Mouse (Mus musculus) neutrophil, adult 5-6 weeks (primary cell): Measurements from ENCODE around the gene Best1. TPM values are rescaled to one million over a fixed set of nuclear protein-coding genes. Genes with fewer than 3 reads are reported as not detected.
A peak's percentile ranks its signal among the peaks of the same experiment; 100 is the strongest.

Experiments
- ATAC-seq: fragments of 151-379, 151-347 bp; 2 replicates; pipeline ENCODE4 v1.8.0; 2017; ENCODE audit warnings: mild to moderate bottlenecking, moderate TSS enrichment; ENCODE audit not compliant: insufficient number of reproducible peaks, poor library complexity, low FRiP score, severe bottlenecking; ENCODE audit errors: extremely low read depth
- total RNA-seq: library from RNA; stranded (forward); fragments of 200-1000 nt; gene quantifications from 2 replicates; pipeline ENCODE4 v1.2.3, GENCODE M21; 2017

Best1 gene
- 0.23 TPM in 1 of 2 replicates, not detected in the other for total RNA-seq

DNA sequence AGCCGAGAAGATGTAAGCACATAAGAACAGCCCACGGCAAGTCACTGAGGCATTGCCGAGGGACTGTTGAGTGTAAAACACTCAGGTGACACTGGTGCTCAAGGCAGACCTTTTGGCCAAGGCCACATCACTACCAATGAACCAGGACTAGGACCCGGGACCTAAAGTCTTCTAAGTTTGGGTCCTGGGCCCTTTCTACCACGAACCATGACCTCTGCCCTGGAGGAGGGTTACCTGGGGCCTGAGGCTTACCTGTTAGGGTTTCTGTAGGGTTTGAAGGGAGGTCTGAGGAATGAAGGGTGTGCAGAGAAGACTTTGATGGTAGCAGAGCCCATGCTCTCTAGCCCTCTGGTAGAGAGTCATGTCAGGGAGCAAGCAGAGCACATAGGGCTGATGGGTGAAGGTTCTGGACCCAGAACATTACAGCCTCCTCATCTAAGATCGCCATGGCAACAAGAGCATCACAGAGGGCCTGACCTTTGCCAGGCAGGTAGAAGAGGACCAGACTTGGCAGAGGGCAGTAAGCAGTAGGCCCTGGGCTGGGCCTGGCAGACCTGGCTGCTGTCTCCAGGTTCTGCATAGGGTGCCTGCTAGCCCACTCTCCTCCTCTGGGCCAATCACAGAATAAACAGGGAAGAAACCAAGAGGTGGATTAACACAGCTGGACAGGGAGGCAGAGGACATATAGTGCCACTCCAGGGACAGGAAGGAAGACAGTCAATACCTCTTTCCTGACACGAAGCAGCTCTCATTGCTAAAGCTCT is at the start of gene Best1, which contains the start of gene Rab3il1:
Gene Best1, minus strand, starts transcription at position 428 of the 764 bp plus-strand sequence.
Gene Rab3il1, plus strand, starts transcription at position 464 of the 764 bp plus-strand sequence.
- ATAC-seq: no peak

DNA sequence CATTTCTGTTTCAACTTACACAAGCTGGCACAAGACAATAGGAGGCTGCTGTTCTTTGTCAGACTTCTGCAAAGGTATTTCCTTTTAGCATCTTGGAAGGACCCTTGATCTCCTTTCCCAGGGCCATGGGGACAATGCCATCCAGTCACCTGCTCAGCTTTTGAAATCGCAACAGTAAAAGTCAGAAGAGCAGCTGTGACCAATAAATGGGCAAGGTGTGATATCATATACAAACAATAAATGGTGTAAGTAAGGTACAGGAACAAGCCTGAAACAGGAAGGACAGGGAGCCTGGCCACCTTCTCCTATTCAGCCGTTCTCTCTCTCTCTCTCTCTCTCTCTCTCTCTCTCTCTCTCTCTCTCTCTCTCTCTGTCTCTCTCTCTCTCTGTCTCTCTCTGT is 49.0 kb upstream of the Best1 start:
- ATAC-seq: no peak

DNA sequence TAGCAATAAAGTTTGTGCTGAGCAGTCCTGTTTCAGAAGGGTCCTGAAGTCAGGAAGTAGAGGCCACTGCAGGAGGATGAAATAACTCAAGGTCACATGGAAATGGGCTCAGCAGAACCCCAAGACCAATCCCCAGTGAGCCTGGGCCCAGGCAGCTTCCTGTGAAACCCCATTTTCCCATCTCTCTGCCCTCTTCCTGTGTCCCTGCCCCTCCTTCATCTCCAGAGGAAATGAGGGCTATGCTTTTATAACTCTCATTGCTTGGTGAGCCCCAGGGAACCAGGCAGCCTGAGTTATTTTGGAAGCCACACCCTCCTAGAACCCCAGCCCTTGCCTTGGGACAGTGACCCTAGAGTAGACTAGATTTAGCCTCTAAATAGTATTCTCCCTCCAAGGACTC is 48.1 kb upstream of the Best1 start:
- no peak for ATAC-seq

DNA sequence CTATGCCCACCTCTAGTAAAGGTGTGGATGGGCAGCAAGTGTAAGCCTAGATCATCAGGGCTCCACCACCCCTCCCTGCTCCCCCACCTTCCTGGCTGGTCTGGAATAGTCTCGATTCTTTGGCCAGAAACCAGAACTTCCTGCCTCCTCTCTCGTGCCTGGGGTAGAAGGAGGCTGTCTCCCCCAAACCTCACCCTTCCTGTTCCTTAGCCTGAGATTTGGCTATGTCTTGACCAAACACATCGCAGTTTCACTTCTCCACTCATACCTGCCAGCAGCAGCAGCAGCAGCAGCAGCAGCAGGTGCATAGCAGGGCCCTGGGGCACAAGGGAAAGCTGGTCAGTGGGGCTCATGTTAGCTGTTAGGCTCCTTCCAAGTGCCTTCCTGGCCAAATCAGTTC is 45.5 kb upstream of the Best1 start:
- peak; percentile 75 for ATAC-seq

DNA sequence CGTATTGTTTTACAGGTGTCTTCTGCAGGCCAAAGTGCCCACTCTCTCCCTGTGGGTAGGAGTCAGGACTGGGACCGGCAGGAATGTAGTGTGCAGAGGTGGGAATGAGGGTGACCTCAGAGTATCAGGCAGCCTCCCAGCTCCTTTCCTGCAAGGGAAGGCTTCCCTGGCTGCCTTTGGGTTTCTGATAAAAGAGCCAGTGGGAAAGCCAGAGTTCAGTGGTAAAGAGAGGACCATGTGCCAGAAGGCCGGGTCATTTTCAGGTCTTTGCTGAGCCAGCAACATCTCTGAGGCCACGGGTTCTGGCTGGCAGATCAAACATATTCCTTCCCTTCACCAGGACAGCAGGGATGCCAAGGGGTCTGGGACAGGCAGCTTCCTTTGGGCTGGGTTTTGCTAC is 44.9 kb upstream of the Best1 start:
- ATAC-seq: no peak

DNA sequence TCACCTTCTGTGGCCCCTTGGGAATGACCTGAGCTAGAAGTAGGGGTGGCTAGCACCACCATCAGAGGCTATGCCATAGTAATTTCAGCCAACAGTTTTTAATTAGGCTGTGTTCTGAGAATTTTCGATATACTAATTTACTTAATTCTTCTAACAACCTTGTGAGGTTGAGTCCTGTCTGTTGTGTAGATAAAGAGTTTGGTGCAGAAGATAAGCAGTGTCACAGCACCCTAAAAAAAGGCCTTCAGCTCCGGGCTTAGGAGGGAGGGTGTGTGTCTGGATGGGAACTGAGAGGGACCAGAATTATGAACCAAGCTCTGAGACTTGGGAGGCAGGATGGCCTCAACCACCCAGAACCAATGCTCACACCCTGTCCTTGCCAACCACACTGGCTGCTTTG is 44.3 kb upstream of the Best1 start:
- ATAC-seq: no peak

DNA sequence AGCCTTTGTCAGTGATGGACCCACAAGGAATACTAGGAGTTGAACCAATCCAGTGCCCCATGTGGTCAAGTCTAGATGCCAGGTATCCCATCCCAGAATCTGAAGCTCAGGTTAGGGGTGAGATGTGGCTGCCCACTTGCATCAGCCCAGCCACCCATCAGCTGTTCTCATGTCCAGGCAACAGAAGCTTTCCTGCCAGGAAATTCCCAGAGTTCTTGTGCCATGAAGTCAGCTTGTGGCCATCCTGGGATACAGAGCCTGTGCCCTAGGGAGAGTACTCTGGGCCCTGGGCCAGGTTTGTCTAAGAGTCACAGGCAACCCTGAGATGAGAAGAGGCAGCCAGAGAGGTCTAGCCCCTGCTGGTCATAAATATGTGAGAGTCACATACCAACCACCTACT is 42.2 kb upstream of the Best1 start:
- no peak for ATAC-seq

DNA sequence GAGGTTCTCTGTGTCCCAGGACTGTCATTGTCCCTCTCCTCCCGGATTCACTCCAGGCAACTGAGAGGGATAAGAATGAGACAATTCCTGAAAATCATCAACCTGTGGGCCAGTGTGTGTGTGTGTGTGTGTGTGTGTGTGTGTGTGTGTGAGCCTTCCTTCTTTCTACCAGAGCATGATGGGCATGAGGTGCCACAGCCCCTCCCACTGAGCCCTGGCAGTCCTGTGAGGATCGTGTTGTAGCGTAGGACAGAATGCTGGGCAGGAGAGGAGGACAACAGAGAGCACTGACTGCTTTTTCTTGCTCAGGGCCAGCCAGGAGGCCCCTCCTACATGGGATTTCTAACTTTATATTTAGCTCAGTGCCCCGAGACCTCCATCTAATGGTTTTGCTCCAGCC is 41.4 kb upstream of the Best1 start:
- no peak for ATAC-seq

DNA sequence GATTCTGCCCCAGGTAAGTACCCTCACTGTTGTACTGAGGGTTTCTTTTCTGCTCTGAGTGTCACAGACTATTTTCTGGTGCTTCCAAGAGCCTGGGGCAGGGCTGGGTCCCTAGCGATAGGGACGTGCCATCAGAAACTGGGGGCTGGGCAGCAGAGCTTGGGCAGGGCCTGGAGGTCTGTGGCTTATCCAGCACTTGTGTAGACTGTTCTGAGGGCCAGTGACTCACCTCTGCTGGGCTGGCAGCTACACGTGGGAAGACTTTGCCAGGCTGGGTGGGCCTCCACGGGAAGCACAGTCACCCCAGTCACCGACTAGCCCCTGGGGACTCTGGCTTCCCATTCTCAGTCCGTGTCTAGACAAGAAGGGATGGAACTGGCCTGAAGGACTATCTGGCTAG is 40.8 kb upstream of the Best1 start:
- ATAC-seq: no peak

DNA sequence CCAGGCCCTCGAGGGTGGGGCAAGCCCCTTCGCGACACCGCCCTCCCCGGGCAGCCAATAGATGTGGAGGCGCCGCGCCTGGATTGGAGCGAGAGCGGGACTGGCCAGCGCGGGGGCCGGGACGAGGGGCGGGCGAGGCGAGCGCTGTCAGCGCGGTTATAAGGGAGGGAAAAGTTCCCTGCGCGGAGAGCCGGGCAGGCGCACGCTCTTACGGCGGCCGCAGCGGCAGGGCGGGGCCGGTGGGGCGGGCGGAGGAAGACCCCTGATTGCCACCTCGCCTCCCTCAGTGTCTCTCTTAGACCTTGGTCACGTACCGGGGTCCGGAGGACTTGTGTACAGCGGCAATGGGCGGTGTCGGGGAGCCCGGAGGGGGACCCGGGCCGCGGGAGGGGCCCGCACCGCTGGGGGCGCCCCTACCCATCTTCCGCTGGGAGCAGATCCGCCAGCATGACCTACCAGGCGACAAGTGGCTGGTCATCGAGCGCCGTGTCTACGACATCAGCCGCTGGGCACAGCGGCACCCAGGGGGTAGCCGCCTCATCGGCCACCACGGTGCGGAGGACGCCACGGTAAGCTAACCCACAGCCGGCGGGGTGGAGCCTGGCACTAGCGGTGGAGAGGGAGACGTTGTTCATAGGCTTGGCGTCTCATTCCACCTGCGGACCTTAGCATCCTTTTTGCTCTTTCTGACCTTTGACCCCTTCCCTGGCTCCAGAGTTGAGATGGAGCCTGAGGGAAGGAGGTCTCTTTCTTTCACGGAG is 40.1 kb upstream of the Best1 start, which contains the start of gene Fads3:
Gene Fads3, plus strand, starts transcription at position 182 of the 761 bp plus-strand sequence.
- peak; percentile 13; the same call in 1 of the 2 replicates for ATAC-seq

DNA sequence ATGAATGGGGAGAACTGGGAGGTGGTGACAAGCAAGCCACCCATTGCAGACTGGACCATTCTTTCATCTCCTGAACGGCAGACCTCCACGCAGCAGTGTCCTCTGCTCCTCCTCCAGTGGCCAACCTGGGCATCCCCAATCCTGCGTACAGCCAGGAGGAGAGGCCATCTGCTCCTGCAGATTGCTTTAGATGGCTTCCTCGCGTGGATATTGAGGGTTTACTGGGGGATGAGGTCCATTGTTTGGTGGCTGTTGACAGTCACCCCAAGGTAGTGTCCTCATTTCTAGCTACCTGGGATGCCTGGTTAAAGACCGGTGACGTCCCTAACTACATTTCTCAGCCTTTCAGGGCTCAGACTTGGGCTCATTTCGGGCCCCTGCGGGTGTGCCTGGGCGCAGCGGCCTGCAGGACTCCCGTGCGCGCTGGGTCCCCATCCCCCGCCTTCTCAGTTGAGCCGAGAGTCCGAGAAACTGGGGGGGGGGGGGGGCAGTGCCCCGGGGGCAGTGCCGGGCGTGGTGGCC is 39.5 kb upstream of the Best1 start:
- no peak for ATAC-seq

DNA sequence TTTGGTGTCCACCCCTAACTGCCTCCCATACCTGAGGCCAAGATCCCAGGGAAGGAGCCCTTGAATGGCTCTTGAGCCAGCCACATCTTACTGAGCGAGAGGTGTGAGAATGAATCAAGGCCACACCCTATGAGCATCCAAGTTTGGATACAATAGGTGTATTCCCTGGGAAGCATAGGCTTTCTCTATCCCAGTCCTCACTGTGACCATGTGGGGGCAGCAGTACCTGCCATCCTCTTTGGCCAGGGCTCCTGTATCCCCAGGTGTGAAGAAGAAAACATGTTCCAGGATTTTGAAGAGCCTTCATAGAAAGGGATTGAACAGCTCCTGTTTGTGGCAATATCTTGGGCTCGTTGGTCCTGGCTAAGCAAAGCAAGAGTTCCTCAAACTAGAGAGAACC is 38.2 kb upstream of the Best1 start:
- no peak for ATAC-seq

DNA sequence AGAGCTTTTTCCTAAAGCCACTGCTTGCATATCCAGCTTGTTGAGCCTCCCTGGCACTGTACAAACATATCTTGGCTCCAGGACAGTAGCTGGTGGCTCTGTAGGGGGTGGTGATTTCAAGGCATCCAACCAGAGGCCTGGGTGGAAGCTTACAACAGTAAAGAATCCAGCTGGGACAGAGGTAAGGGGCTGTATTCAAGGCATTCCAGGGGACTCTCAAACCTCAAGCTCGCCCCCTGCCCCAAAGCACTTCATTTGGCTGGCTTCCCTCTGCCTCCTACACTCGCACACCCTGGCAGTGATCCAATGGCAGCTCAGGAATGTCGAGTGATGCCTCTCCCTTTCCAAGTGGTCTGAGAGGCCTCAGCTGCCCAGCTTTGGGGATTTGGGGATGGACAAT is 37.5 kb upstream of the Best1 start:
- ATAC-seq: no peak

DNA sequence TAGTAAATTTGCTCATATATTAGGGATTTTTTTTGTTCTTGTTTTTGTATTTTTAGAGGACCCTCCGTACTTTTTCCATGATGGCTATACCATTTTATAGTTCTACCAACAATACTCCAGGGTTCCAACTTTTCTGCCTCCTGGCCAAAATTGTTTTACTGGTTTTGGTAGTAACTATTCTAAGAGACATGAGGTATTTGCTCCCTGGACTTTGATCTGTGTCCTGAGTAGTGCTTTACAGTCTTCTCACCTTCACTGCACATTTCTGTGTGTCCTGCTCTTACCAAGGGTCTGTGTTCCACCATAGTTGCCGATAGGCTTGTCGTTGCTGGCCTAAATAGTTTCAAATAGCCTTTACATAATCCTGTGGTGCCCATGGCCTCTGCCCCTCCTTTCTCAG is 36.9 kb upstream of the Best1 start:
- no peak for ATAC-seq

DNA sequence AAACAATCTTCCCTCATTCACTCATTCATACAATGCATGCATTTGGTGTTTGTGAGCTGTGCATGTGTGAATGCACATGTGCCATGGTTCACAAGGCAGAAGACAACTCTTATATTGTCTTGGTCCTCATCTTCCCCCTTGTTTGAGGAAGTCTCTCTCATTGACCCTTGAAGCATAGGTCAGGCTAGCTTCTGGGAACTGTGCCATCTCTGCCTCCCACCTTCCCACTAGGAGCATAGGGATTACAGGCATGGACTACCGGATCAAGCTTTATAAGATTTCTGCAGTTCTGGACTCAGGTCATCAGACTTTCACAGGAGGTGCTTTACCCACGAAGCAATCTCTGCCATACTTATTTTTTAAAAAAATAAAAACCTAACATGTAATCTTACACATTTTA is 36.1 kb upstream of the Best1 start:
- no peak for ATAC-seq

DNA sequence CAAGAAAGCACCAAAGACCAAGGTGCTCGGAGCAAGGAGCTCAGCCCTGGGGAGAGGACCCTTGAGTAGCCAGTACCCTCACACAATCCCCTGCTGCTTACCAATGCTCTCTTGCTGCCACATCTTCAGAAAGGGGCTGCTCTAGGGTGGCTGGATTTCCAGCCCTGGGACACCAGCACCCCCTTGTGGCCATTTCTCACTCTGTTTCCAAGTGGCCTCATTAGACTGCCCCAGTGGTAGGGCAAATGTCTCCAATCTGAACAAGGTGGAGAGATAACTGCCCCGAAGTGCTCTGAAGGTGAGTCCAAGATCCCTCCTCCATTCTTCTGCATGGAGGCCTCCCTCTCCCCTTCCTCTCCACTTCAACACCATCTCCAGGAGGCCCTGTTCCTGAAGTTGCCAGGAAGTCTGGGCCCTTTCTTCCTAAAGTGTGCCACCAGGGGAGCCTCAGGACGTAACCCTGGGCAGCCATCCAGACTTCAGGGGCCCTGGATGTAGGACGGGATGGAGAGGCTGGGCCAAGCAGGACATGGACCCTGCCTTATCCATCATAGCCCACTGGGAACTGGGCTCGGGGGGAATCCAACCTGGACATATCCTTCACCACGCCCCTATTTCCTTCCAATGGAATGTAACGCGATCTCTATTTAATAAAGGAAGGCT is 33.5 kb upstream of the Best1 start:
- ATAC-seq: peak; percentile 63

DNA sequence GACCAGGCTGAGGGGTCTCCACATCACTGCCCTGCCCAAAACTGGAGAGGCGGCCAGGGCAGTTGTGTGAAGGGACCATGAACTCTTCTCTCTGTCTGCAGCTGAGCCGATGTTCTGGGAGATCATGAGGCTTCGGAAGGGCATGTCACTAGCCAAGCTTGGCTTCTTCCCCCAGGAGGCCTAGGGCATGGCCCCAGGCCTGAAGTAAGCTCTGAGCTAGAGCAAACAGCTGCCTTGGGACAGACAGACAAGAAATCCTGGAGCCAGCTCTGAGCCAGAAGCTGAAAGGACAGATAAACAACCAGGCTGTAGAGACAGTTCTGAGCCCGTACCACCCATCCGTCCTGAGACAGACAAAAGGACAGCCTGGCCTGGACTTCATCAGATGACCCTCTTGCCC is 32.9 kb upstream of the Best1 start:
- no peak for ATAC-seq

DNA sequence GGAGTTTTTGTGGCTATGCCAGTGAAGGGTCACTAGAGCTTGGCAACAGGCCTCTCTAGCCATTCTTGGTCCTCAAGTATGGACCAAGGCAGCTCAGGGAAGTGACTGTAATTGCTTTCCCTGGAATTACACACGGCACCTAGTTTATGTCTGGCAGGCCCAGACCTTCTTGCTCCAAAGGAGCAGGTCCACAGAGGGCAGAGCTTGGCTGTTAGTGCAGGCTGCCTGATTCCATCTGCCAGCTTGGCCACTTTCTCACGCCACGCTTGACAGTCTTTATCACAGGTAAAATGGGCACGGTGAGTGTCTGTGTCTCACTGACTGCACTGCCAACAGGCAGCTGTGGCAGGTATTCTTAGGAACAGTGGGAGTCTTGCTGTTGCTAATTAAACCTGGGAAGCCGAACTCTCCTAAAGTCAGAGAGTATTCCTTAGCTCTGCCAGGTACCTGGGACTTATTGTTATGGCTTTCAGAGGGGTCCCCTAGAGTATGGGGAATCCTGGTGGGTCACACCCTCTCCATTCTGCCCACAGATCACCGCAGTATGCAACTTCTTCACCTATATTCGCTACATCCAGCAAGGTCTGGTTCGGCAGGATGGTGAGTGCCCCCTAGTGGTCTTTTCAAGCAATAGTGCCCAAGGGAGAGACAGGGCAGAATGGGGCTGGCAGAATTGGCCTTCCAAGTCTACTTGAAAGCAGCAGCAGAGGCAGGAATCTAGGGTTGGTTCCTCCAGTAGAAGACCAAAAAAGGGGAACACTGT is 32.0 kb upstream of the Best1 start:
- peak; percentile 57 for ATAC-seq

DNA sequence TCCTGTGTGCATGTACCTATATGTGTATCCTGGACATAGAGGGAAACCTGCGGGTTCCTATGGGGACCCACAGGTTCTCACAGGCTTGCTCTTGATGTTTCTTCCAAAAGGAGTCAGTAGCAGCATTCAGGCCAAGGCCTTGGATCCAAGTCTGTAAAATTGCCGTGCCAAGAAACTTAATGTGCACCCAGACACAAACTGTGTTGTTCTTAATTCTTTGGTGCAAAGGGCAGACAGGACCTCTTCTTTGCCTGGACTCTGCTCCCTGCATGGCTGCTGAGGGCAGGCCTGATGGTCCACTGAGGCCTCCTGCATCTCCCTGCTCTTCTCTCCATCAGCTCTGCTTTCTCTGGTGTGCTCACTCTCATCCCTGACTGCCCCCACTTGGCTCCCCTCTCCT is 28.3 kb upstream of the Best1 start:
- ATAC-seq: no peak
